Mouse (Mus musculus): ENCODE results near the gene Efnb3. TPM values are rescaled to one million over a fixed set of nuclear protein-coding genes. Genes with fewer than 3 reads are reported as not detected.
A peak's percentile ranks its signal among the peaks of the same experiment; 100 is the strongest.

Efnb3 gene
- total RNA-seq (2021), result 1 to 10 TPM; 2.2 to 3.8 TPM
- long read RNA-seq, experiment 1, partial matches to known transcripts, result 2 of 2 reads
- long read RNA-seq, experiment 1, other reads (novel, unspliced or antisense), result 0 of 2 reads
- long read RNA-seq, experiment 2, partial matches to known transcripts, result 1 of 1 reads
- long read RNA-seq, experiment 2, other reads (novel, unspliced or antisense), result 0 of 1 reads

GRCm38 (mm10) chr11:69559851-69560765, at the start of gene Efnb3:
Gene Efnb3, minus strand, starts transcription at chr11:69560205.
- DNase-seq, result peak; percentile 31

- no peak for DNase-seq
Observed at GRCm38 (mm10) chr11:69609416-69609815, 49.4 kb upstream of the Efnb3 start.

GRCm38 (mm10) chr11:69608525-69608924, 48.5 kb upstream of the Efnb3 start:
- no peak for DNase-seq

GRCm38 (mm10) chr11:69606832-69607231, 46.8 kb upstream of the Efnb3 start:
- DNase-seq, result no peak

GRCm38 (mm10) chr11:69606491-69606795, 46.4 kb upstream of the Efnb3 start:
- DNase-seq, result no peak

GRCm38 (mm10) chr11:69605726-69606490, 45.9 kb upstream of the Efnb3 start, which contains the start of gene Atp1b2:
Gene Atp1b2, minus strand, starts transcription at chr11:69605942.
- peak; percentile 86 for DNase-seq

- DNase-seq, result peak; percentile 38
Observed at GRCm38 (mm10) chr11:69604795-69605664, 45.0 kb upstream of the Efnb3 start.

GRCm38 (mm10) chr11:69604347-69604746, 44.3 kb upstream of the Efnb3 start:
- DNase-seq, result no peak

- no peak for DNase-seq
Observed at GRCm38 (mm10) chr11:69603516-69603915, 43.5 kb upstream of the Efnb3 start.

- peak; percentile 44 for DNase-seq
Observed at GRCm38 (mm10) chr11:69601768-69602167, 41.8 kb upstream of the Efnb3 start.

- peak; percentile 77 for DNase-seq
Observed at GRCm38 (mm10) chr11:69600098-69600497, 40.1 kb upstream of the Efnb3 start.

- no peak for DNase-seq
Observed at GRCm38 (mm10) chr11:69599436-69599835, 39.4 kb upstream of the Efnb3 start.

GRCm38 (mm10) chr11:69594853-69595252, 34.8 kb upstream of the Efnb3 start:
- DNase-seq, result no peak

GRCm38 (mm10) chr11:69592799-69593198, 32.8 kb upstream of the Efnb3 start:
- no peak for DNase-seq

GRCm38 (mm10) chr11:69591899-69592637, 32.1 kb upstream of the Efnb3 start:
- no peak for DNase-seq

- DNase-seq, result no peak
Observed at GRCm38 (mm10) chr11:69591424-69591823, 31.4 kb upstream of the Efnb3 start.

- DNase-seq, result no peak
Observed at GRCm38 (mm10) chr11:69590622-69591021, 30.6 kb upstream of the Efnb3 start.

GRCm38 (mm10) chr11:69589207-69589834, 29.3 kb upstream of the Efnb3 start:
- DNase-seq, result no peak

GRCm38 (mm10) chr11:69585718-69586325, 25.8 kb upstream of the Efnb3 start:
- no peak for DNase-seq

- DNase-seq, result no peak
Observed at GRCm38 (mm10) chr11:69584937-69585336, 24.9 kb upstream of the Efnb3 start.
